Mouse (Mus musculus) erythroblast, embryonic 14.5 days (primary cell): ENCODE data around the gene Tmem33. TPM values are rescaled to one million over a fixed set of nuclear protein-coding genes. Genes with fewer than 3 reads are reported as not detected.

Experiments used
- H3K27me3 ChIP-seq: 2 replicates; pipeline ENCODE4 v1.6.1; 2012; ENCODE audit warnings: inconsistent platforms; ENCODE audit not compliant: control insufficient read depth
- H3K36me3 ChIP-seq: 2 replicates; pipeline ENCODE4 v1.6.1; 2012; ENCODE audit warnings: mild to moderate bottlenecking, inconsistent platforms; ENCODE audit not compliant: control insufficient read depth
- H3K4me1 ChIP-seq: 2 replicates; pipeline ENCODE4 v1.6.1; 2012; ENCODE audit warnings: inconsistent platforms; ENCODE audit not compliant: control insufficient read depth
- H3K4me3 ChIP-seq: replicated peaks from 2 replicates; pipeline ENCODE3; 2012; ENCODE audit warnings: moderate library complexity, mild to moderate bottlenecking, inconsistent platforms
- H3K9me3 ChIP-seq: 2 replicates; pipeline ENCODE4 v1.6.1; 2012; ENCODE audit warnings: low read length, inconsistent platforms, mixed read lengths; ENCODE audit not compliant: control insufficient read depth
- GATA1 ChIP-seq: IDR thresholded peaks from 2 replicates; pipeline ENCODE4 v1.6.1; 2012; ENCODE audit warnings: low read length, inconsistent platforms, mixed read lengths
- TAL1 ChIP-seq: IDR thresholded peaks from 3 replicates; pipeline ENCODE4 v1.6.1; 2012; ENCODE audit warnings: low read length, inconsistent platforms, mixed read lengths
- polyA plus RNA-seq: library from polyadenylated mRNA; stranded (reverse); fragments of >175 nt; gene quantifications from 2 replicates; pipeline ENCODE4 v1.2.3, GENCODE M21; 2012

The Tmem33 gene
- polyA plus RNA-seq, 1 experiment, result 14.0 TPM

DNA sequence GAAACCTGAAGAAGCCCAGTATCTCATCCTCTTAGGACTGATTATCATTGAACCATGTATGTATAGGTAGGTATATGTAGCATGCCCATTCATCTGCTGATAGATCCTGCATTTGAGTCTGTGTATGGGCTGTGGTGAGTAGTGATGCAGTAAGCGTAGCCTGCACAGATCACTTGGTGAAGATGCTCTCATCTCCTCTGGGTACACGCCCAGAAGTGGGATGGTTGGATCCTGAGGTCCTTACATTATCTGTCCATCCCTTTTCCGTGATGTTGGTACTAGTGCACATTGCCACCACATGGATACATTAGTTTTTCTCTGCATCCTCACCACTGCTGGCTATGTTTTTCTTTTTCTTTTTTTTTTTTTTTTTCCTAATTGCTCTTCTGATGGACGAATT lies 19.5 kb downstream of the Tmem33 start:
- Histone ChIP-seq H3K36me3 (peaks cover 80% of the 10 kb centered on the region), H3K9me3 (peaks cover 8% of the 10 kb centered on the region), H3K4me1 (peaks cover 70% of the 10 kb centered on the region), H3K4me3 (peak overlapping the region; percentile 52), H3K27me3 (no peaks in the 10 kb centered on the region)
- no peak for TF ChIP-seq TAL1
- TF ChIP-seq GATA1, result no peak; the same call in 1 of the 2 replicates

DNA sequence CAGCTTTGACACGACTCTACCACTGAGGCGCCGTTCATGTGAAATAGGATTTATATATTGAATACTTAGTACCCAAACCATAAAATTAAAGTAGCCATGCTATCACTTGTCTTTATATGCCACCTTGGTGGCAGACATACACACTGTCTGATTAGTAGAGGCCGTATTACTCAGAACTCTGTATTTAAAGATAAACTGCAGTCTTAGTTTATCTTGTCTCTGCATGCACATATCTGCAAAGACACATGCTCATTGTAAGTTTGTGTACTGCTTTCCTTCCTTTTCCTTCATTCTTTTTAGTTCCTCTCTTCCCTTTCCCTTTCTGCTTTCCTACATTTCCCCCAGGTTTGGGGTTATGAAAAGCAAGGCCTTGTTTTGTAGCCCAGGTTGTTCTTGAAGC lies 20.0 kb downstream of the Tmem33 start:
- peaks cover 86% of the 10 kb centered on the region for H3K36me3 ChIP-seq

DNA sequence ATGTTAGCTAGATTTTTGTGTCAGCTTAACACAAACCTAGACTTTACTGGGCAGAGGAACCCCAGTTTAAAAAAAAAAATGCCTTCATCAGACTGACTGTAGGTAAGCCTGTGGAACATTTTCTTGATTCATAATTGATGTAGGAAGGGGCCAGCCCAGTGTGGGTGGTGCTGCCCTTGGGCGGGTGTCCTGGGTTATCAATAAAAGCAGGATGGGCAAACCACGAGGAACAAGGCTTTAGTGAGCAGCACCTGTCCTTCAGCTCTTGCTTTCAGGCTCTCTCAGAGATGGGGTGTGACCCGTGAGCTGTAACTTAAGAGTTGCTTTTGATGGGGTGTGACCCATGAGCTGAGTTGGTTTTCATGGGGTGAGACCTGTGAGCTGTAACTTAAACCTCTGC lies 34.7 kb downstream of the Tmem33 start:
- Histone ChIP-seq H3K36me3 (peaks cover 93% of the 10 kb centered on the region), H3K9me3 (no peaks in the 10 kb centered on the region), H3K4me1 (peaks cover 59% of the 10 kb centered on the region), H3K27me3 (no peaks in the 10 kb centered on the region), H3K4me3 (peak overlapping the region; percentile 34)
- TF ChIP-seq GATA1 (peak; percentile 34; the same call in 1 of the 2 replicates), TAL1 (peak; percentile 58)

More for the DNA sequence above, 20.0 kb downstream of the Tmem33 start:
- Histone ChIP-seq H3K4me1 (peaks cover 74% of the 10 kb centered on the region), H3K4me3 (peak overlapping the region; percentile 52), H3K27me3 (no peaks in the 10 kb centered on the region), H3K9me3 (peaks cover 8% of the 10 kb centered on the region)
- TF ChIP-seq TAL1, result peak; percentile 97
- TF ChIP-seq GATA1, result peak; percentile 97

DNA sequence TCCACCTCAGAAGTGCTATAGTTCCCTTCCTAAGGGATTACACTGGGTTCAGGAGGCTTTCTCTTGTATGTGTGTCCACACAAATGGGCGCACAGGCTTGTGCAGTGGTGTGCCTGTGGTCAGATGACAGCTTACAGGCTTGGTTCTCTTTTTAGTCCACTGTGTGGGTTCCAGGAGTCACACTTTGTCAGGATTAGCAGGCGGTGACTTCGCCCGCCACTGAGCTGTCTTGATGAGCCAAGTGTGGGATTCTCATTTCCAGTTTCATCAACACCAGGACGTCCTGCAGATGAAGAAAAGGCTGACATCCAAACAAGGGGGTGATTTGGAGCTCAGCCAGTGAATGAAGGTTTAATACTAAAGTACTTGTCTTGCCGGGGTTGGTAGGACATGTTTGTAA lies 35.3 kb downstream of the Tmem33 start:
- TF ChIP-seq TAL1 (no peak), GATA1 (no peak)
- Histone ChIP-seq H3K9me3 (no peaks in the 10 kb centered on the region), H3K4me3 (peak overlapping the region; percentile 34), H3K27me3 (no peaks in the 10 kb centered on the region), H3K4me1 (peaks cover 59% of the 10 kb centered on the region), H3K36me3 (peaks cover 93% of the 10 kb centered on the region)

DNA sequence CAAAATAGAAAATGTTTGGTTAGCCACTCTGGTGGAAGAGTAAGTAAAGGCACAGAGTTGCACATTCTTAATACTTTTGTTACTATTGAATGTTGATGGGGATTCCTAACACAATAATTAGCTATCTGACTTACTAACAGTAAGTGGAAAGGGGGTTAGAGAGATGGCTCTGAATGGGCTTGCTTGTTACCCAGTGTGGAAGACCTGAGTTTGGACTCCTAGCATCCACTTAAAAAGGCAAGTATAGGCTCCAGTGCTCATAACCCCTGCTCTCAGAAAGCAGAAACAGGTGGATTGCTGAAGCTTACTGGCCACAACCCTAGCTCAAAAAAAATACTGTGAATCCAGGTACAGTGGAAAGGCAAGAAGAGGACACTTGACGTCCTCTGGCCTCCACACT lies 35.8 kb downstream of the Tmem33 start:
- peaks cover 59% of the 10 kb centered on the region for H3K4me1 ChIP-seq
- H3K9me3 ChIP-seq, result no peaks in the 10 kb centered on the region
- H3K4me3 ChIP-seq, result no peak overlapping the region
- TF ChIP-seq GATA1 (no peak), TAL1 (no peak)
- peaks cover 93% of the 10 kb centered on the region for H3K36me3 ChIP-seq
- H3K27me3 ChIP-seq, result no peaks in the 10 kb centered on the region

DNA sequence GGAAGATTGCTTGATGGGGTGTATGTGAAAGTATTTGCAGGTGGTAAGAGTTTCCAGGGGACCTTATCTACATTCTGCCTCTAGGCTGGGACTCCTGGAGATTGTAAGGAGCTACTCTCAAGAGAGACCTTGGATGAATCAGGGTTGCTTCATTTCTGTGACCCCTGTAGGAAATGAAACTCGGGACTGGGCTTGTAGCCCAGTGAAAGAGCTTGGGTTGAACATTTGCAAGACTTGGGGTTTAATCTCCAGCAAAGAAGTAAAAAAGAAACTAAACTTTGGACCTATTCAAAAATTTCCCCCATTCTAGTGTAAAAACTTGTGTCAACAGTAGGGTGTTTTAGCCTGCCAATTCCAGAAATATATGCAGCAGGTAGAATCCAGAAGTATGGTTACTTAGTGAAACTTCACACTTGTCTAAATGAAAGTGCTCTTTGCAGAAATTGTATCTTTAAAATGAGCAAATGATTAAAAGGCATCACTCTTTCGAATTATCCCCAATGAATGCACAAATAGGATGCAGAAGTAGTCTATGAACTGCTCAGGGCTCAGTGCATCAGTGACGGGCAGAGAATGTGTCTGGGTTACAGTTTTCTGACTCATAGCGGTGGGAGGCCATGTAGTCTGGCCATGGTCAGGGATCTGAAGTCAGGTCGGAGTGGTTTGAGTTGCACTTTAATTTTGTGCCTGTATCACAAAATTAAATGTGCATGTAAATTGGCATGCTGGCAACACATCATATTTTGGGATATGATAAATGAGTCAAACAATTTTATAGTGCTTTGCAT lies 36.9 kb downstream of the Tmem33 start:
- no peaks in the 10 kb centered on the region for H3K9me3 ChIP-seq
- no peaks in the 10 kb centered on the region for H3K27me3 ChIP-seq
- H3K36me3 ChIP-seq, result peaks cover 91% of the 10 kb centered on the region
- peaks cover 57% of the 10 kb centered on the region for H3K4me1 ChIP-seq
- TF ChIP-seq GATA1 (no peak), TAL1 (no peak)
- H3K4me3 ChIP-seq, result no peak overlapping the region

DNA sequence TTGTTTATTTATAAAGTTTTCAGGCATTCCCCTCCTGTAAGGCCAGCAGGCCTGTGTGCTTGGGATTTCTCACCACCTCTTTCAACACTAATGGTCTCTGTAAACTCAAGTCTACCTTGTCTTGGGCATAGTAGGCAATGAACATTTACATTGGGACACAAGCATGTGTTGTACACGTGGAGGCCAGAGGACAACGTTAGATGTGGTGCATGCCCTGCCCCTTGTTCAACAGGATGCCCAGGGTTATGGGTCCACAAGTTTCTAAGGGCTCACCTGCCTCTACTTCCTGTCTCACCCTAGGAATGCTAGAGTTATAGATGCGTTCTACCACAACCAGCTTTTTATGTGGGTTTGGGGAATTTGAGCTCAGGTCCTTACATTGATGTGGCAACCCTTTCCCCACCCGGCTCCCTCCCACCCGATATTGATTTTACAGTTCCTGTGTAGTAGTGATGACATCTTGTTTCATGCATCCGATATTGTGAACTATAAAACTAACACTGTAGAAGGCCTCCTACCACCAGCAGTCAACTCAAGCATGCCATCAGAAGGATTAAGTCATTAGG lies 39.6 kb downstream of the Tmem33 start:
- H3K9me3 ChIP-seq, result no peaks in the 10 kb centered on the region

DNA sequence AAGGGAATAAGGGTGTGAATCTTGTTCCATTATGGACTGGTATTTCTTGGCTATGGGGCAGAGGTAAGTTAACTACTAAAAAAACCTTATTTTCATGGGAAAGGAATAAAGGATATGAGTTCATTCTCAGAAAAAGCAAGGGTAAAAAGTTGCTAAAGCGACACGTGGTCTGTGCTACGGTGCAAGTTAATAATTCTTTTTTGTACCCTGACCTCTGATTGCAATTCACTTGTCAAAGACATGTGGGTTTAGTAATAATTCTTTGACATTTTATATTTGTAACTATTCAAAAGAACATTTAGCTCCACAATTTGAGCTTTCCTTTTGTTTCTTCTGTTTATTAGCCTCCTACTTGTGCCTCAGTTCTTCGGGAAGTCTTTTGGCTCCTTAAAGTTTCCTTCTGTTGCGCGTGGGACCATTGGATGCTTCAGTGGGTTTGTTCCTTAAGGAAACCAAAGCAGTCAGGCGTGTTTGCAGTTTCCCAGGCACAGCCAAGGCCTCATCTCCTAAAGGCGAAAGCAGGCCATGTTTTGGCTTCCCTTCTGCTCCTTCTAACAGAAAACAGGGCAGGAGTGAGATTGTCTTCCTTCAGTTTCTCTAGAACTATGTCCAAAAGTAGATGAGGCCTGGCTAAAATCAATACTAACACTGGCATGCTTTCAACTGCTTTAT lies 40.7 kb downstream of the Tmem33 start:
- Histone ChIP-seq H3K9me3 (no peaks in the 10 kb centered on the region), H3K4me3 (no peak overlapping the region), H3K27me3 (no peaks in the 10 kb centered on the region), H3K36me3 (peaks cover 89% of the 10 kb centered on the region), H3K4me1 (peaks cover 28% of the 10 kb centered on the region)
- TF ChIP-seq TAL1 (no peak), GATA1 (no peak)

More for the DNA sequence above, 39.6 kb downstream of the Tmem33 start:
- H3K27me3 ChIP-seq, result no peaks in the 10 kb centered on the region
- H3K36me3 ChIP-seq, result peaks cover 92% of the 10 kb centered on the region
- H3K4me1 ChIP-seq, result peaks cover 33% of the 10 kb centered on the region
- no peak overlapping the region for H3K4me3 ChIP-seq
- no peak for TF ChIP-seq TAL1
- no peak for TF ChIP-seq GATA1

DNA sequence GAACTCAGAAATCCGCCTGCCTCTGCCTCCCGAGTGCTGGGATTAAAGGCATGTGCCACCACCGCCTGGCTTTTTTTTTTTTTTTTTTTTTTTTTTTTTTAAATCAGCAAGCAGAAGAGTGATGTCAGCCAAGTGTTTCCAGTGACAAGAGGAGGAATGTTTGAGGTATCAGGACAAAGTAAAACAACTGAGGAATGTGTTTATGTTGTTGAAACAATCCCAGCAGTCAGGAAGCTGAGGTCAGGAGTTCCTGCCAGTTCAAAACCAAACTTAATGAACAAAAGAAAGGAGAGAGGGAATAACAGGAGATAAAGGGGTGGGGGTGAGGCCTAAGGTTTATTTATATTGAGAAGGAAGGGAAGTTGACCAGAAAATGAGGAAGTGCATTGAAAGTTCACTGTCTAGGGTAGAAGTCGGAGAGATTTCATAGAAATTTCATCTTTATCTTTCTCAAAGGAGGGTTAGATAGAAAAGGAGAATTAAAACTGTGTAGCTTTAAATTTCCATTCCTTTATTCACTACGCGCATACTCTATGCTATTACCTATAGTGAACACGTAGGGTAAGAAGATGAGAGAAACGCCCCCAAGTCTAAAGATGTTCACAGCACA lies 41.5 kb downstream of the Tmem33 start:
- Histone ChIP-seq H3K4me1 (peaks cover 26% of the 10 kb centered on the region), H3K4me3 (no peak overlapping the region), H3K9me3 (no peaks in the 10 kb centered on the region), H3K36me3 (peaks cover 81% of the 10 kb centered on the region), H3K27me3 (no peaks in the 10 kb centered on the region)
- TF ChIP-seq GATA1 (no peak), TAL1 (no peak)
